Mouse (Mus musculus) limb, embryonic 14.5 days (tissue): ENCODE data around the gene Amh. TPM values are rescaled to one million over a fixed set of nuclear protein-coding genes. Genes with fewer than 3 reads are reported as not detected.
"Not testable (repeated sequence)": the region's sequence is repeated elsewhere in the genome, so short reads cannot be mapped to it uniquely, and the experiment has no call there.

Source experiments
- ATAC-seq: fragments of 200-750 bp; cut with Nextera tagmentation; 2 replicates; pipeline ENCODE4 v1.8.0; 2017; ENCODE audit warnings: low read depth, moderate number of reproducible peaks, moderate TSS enrichment; ENCODE audit not compliant: low FRiP score
- DNase-seq: peaks from one replicate; pipeline ENCODE4 v3.0.0-alpha.2; 2015; ENCODE audit warnings: low spot score
- H3K27ac ChIP-seq: fragments of 300-500 bp; sonication (generic); replicated peaks from 2 replicates; pipeline ENCODE4 v1.5.1; 2014; ENCODE audit warnings: low read depth, mild to moderate bottlenecking, low read length, moderate library complexity, mixed read lengths
- H3K27me3 ChIP-seq: fragments of 300-500 bp; sonication (generic); 2 replicates; pipeline ENCODE4 v1.6.1; 2014; ENCODE audit warnings: low read length, mixed read lengths; ENCODE audit not compliant: control insufficient read depth, insufficient read depth
- H3K36me3 ChIP-seq: fragments of 300-500 bp; sonication (generic); 2 replicates; pipeline ENCODE4 v1.6.1; 2014; ENCODE audit warnings: mild to moderate bottlenecking, low read length, moderate library complexity, mixed read lengths; ENCODE audit not compliant: control insufficient read depth, insufficient read depth
- H3K4me1 ChIP-seq: fragments of 300-500 bp; sonication (generic); 2 replicates; pipeline ENCODE4 v1.6.1; 2014; ENCODE audit warnings: antibody characterized with exemption, low read length, mixed read lengths; ENCODE audit not compliant: control insufficient read depth, insufficient read depth
- H3K4me2 ChIP-seq: fragments of 300-500 bp; sonication (generic); replicated peaks from 2 replicates; pipeline ENCODE4 v1.6.1; 2014; ENCODE audit warnings: low read depth, mild to moderate bottlenecking, low read length, moderate library complexity; ENCODE audit not compliant: severe bottlenecking
- H3K4me3 ChIP-seq: fragments of 300-500 bp; sonication (generic); replicated peaks from 2 replicates; pipeline ENCODE4 v1.5.1; 2014; ENCODE audit warnings: low read length
- H3K9ac ChIP-seq: fragments of 300-500 bp; sonication (generic); 2 replicates; pipeline ENCODE4 v1.6.1; 2014; ENCODE audit warnings: mild to moderate bottlenecking, low read depth, low read length, moderate library complexity; ENCODE audit not compliant: severe bottlenecking
- H3K9me3 ChIP-seq: fragments of 300-500 bp; sonication (generic); 2 replicates; pipeline ENCODE4 v1.6.1; 2016; ENCODE audit warnings: low read length; ENCODE audit not compliant: control insufficient read depth
- POLR2A ChIP-seq: fragments of 200-500 bp; IDR thresholded peaks from 2 replicates; pipeline ENCODE4 v1.8.0; 2012; ENCODE audit warnings: inconsistent platforms, mild to moderate bottlenecking, moderate library complexity, borderline replicate concordance; ENCODE audit not compliant: insufficient read depth, insufficient read length; ENCODE audit errors: extremely low read depth
- WGBS: fragments of 180-500 bp; shearing (Covaris S2); extraction: QIAGEN DNeasy Blood & Tissue Kit; methylation state at CpG from one replicate; pipeline ENCODE4 v1.1.7; 2014; 5-methylcytosine and 5-hydroxymethylcytosine counted together
- polyA plus RNA-seq, 2 experiments: library from polyadenylated mRNA; depleted of rRNA in 1 of 2; stranded (reverse) in 1 of 2; unstranded in 1 of 2; fragments of >200 nt; fragmentation: Nextera tagmentation in 1 of 2; extraction: Ambion mirVana in 1 of 2; gene quantifications; 2 replicates each; pipeline versions ENCODE4 v1.2.1 to v1.2.3; 2012 to 2014

The Amh gene
- polyA plus RNA-seq, 2 experiments, result 1.0 TPM; not detected in 1

GRCm38 (mm10) chr10:80817164-80817563 lies 12.1 kb downstream of the Amh start:
- no peak for DNase-seq
- Histone ChIP-seq H3K9ac (no peak overlapping the region), H3K36me3 (no peaks in the 10 kb centered on the region), H3K27ac (no peak overlapping the region), H3K9me3 (no peaks in the 10 kb centered on the region), H3K4me1 (no peaks in the 10 kb centered on the region), H3K4me3 (no peak overlapping the region), H3K27me3 (no peaks in the 10 kb centered on the region), H3K4me2 (no peak overlapping the region)
- TF ChIP-seq POLR2A, result no peak
- ATAC-seq, result no peak
- 66% methylated on average over 2 of the region's 2 CpGs for WGBS

DNA sequence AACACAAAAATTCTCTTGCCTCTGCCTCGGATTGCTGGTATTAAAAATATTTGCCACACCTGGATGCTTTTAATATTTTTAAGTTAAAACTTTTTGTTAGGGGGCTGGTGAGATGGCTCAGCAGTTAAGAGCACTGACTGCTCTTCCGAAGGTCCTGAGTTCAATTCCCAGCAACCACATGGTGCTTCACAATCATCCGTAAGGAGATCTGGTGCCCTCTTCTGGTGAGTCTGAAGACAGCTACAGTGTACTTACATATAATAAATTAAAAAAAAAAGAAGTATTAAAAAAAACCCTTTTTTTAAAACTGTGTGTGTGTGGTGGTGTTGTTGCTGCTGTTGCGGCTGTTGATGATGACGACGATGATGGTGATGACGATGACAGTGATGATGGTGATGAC lies 12.9 kb downstream of the Amh start:
- not testable (repeated sequence) for H3K4me2 ChIP-seq, H3K9me3 ChIP-seq, H3K4me1 ChIP-seq, DNase-seq, H3K36me3 ChIP-seq, H3K9ac ChIP-seq, H3K4me3 ChIP-seq, H3K27me3 ChIP-seq, H3K27ac ChIP-seq, ATAC-seq
- 84% methylated on average over 7 of the region's 7 CpGs for WGBS

- 50% methylated on average over 6 of the region's 6 CpGs for WGBS
Observed at GRCm38 (mm10) chr10:80818599-80819281, 13.7 kb downstream of the Amh start.

DNA sequence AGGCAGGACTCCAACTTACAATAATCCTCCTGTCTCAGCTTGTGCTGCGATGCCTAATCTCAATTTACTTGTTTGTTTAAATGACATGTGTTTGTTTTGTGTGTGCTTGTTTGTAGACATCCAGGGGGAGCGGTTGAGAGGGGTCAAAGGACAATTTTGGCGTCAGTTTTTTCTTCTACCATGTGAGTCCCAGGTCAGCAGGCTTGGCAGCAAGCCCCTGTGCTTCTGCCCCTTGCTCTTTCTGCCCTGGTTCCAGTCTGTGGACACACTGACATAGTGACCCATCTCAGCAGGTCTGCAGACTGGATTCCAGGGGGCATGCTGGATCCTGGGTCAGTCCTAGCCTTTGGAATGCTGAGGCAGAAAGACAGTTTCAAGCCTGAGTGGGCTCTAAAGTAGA lies 14.4 kb downstream of the Amh start:
- 66% methylated on average over 3 of the region's 3 CpGs for WGBS
- H3K4me2 ChIP-seq, result no peak overlapping the region
- no peaks in the 10 kb centered on the region for H3K36me3 ChIP-seq
- no peak overlapping the region for H3K27ac ChIP-seq
- no peak overlapping the region for H3K4me3 ChIP-seq
- H3K27me3 ChIP-seq, result no peaks in the 10 kb centered on the region
- no peaks in the 10 kb centered on the region for H3K9me3 ChIP-seq
- DNase-seq, result no peak
- no peak overlapping the region for H3K9ac ChIP-seq
- ATAC-seq, result no peak
- no peak for TF ChIP-seq POLR2A
- H3K4me1 ChIP-seq, result no peaks in the 10 kb centered on the region

More at GRCm38 (mm10) chr10:80818599-80819281, 13.7 kb downstream of the Amh start:
- Histone ChIP-seq H3K9me3 (no peaks in the 10 kb centered on the region), H3K27me3 (no peaks in the 10 kb centered on the region), H3K4me2 (no peak overlapping the region), H3K9ac (no peak overlapping the region), H3K27ac (no peak overlapping the region), H3K4me1 (no peaks in the 10 kb centered on the region), H3K4me3 (no peak overlapping the region), H3K36me3 (no peaks in the 10 kb centered on the region)
- TF ChIP-seq POLR2A, result no peak
- ATAC-seq (no peak), DNase-seq (no peak)

DNA sequence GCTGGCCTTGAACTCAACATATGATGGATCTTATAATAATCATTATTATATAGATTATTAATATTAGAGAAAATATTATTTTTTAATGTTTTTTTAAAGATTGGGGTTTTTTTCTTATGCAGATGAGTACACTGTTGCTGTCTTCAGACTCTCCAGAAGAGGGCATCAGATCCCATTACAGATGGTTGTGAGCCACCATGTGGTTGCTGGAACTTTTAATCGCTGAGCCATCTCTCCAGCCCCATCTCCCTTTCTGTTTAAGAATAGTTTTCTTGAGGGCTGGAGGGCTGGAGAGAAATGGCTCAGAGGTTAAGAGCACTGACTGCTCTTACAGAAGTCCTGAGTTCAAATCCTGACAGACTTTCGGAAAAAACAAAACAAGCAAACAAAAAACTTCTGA lies 16.9 kb downstream of the Amh start:
- Histone ChIP-seq H3K27me3 (no peaks in the 10 kb centered on the region), H3K4me3 (no peak overlapping the region), H3K27ac (no peak overlapping the region), H3K4me1 (peaks cover 4% of the 10 kb centered on the region; the same call in 1 of the 2 replicates), H3K9me3 (no peaks in the 10 kb centered on the region), H3K36me3 (no peaks in the 10 kb centered on the region), H3K9ac (no peak overlapping the region), H3K4me2 (no peak overlapping the region)
- DNase-seq (no peak), ATAC-seq (no peak)
- no peak for TF ChIP-seq POLR2A
- WGBS, result 44% methylated on average over 2 of the region's 2 CpGs
